Mouse (Mus musculus): ENCODE measurements around the gene Dpagt1.
"Not testable (repeated sequence)": the region's sequence is repeated elsewhere in the genome, so short reads cannot be mapped to it uniquely, and the experiment has no call there.

Dpagt1 gene

DNA sequence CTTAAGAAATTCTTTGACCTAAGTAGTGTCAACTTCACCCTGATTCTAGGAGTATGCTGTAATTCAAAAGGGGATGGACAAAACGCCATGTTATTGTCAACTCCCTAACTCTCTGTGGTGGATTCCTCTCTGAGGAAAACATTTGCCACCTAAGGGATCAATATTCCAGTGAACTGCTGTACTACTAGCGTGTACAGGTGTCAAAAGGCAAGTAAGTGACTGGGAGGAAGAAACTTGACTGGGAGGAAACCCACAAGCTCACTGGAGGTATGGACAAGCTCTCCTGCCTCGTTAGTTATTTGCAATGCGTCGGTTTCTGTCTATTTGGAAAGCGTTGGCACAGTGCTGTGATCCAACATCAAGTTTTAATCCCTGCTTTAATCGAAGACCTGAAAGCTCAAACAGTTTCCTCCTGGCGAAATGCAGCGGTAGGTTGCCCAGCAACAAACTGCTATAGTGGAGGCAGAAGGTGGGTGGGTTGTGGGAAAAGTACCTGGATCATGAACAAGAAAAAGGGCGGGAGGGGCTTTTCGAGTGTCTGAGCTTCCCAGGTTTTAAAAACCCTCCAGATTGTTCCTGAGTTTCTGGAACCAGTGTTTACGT is at the start of gene Dpagt1:
TSS of gene Dpagt1 (plus strand) at position 252 of the 603 bp plus-strand sequence.
- in situ Hi-C loops (cut with MboI, MseI), result no loop called here

- in situ Hi-C loops (cut with MboI, MseI), result no loop called here
Observed at GRCm38 (mm10) chr9:44283183-44283582, 42.6 kb upstream of the Dpagt1 start.

DNA sequence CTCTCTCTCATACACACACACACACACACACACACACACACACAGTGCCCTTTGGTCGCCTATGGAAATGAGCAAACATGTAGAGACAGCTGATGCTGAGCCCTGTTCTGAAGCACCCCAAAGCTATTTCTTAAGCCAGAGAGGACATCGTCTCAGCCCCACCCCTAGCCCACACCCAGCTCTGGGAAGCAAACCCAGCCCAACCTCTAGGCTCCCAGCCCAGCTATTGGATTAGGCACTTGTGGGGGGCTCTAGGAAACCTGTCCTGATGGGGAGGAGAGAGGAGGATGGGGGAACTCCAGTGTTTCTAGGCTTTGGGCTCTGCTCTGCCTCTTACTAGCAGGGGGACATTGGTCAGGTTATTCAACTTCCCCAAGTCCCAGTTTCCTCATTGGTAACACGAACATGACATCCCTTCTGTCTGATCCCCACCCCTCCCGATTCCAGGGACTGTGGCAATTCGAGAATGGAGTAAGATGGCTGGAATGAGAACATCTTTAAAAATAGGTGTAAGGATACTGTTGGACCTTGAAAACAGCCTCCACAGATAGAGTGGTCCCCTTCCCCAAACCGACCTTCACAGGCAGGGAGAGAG is 39.5 kb upstream of the Dpagt1 start:
- in situ Hi-C loops (cut with MboI, MseI), result no loop called here

GRCm38 (mm10) chr9:44287003-44287400 is 38.8 kb upstream of the Dpagt1 start:
- in situ Hi-C loops (cut with MboI, MseI), result no loop called here

DNA sequence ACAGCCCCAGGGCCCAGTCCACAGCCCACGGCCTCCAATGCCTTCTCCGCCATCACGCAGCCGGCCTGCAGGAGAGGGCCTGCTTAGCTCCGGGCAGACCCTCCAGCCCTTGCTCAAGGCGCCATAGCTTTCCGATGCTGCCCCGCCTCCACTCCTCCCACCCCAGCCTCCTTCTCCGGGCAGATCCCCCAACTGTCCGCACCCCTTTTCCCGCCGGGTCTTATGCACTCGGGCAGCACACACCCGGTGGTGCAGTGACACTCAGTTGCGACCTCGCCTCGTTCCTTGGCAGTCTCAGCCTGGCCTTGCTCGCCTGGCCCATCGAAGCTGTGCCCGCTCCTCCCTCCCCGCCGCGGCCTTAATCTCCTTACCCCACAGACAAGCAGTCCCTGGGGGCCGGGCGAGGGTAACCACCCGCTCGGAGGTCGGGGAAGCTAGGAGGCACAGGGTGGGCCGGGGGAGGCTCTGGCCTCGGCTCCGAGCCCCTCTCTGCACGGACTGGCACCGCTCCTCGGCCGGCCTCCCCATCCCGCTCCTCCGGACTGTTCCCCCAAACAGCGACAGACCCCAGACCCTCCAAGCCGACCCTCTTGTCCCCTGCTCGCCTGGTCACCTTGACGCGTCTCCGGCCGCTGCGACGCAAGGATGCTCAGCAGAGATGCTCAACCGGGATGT is 38.3 kb upstream of the Dpagt1 start:
- in situ Hi-C loops (cut with MboI, MseI), result no loop called here

DNA sequence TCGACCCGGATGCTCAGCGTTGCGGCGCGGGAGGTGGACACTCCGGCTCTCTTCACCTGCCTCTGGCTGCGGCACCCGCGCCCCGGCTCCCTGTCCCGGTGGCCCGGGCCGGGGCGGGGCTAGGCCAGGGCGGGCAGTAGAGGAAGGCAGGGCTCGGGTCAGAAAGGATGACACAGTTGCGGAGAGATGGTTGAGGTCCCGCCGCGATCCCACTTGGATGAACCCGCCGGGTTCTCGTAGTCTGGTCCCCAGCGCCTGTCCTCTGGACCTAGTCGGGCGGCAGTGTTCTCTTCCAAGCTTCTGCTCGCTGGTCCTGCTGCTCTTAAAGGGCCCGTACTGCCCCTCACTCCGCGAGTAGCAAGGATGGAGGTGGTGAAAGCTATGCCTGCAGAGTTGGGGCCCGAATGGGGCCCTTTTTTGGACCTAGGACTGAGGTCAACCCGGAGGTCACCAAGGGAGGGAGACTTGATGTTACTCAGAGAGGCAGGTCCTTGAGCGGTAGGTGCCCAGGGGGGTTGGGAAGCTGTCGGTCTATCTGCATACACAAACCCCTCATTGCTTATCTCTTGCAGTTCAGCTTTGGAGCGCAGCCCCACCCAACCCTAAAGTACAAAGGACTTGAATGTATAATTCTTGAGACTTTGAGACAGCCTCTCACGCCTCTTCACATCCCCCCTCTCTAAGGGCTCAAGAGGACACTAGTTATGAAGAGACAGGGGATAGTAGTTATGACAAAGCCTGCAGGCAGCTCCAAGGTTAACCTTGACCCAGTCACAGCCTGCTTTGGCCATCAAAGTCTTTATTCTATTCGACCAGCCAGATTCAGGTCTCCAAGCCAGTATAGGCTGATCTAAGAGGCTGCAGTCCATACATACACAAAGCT is 37.5 kb upstream of the Dpagt1 start, which contains the start of gene Abcg4:
TSS of gene Abcg4 (minus strand) at position 540 of the 883 bp plus-strand sequence.
- in situ Hi-C loops (cut with MboI, MseI), result no loop called here

GRCm38 (mm10) chr9:44288959-44289291 is 36.9 kb upstream of the Dpagt1 start:
- in situ Hi-C loops (cut with MboI, MseI), result no loop called here

GRCm38 (mm10) chr9:44292490-44292889 is 33.3 kb upstream of the Dpagt1 start:
- in situ Hi-C loops (cut with MboI, MseI), result no loop called here

DNA sequence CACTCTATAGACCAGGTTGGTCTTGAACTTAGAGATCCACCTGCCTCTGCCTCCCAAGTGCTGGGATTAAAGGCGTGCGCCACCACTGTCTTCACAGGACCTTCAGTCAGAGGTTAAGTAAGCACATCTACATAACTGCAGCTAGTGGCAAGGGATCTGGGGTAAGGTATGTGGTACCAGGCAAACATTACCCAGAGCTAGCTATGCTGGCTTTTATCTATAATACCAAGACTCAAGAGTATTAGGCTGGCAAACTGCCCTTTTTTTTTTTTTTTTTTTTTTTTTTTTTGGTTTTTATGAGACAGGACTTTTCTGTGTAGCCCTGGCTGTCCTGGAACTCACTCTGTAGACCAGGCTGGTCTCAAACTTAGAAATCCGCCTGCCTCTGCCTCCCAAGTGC is 25.8 kb upstream of the Dpagt1 start:
- in situ Hi-C loops (cut with MboI, MseI), result not testable (repeated sequence)

DNA sequence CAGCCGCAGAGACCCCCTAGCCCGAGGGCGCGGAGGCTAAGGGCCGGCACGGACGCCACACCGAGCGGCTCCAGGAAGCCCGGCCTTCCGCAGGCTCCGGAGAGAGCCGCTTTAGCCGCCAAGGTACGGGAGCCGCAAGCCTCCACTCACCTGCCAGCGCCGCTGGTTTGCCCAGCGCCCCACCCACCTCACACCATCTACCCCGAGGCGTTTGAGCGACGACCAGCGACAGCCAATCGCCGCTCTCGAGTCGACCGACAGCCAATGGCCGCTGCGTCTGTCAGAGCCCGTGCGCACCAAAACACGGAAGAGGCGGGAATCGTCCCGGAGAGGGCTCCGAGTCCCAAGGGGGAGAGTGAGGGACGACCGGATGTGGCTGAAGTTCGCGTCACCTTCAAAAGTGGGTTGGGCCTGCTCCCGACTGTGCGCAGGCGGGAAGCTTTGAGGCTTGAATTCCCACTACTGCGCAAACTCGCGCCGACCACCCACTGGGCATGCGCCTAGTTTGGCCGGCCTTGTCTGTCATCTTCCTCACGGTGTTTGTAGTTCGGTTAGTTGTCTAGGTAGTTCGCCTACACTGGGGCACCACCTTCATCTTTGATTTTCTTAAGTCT is 20.2 kb upstream of the Dpagt1 start, which contains the start of gene Hinfp:
TSS of gene Hinfp (minus strand) at position 206 of the 614 bp plus-strand sequence.
- in situ Hi-C loops (cut with MboI, MseI), result no loop called here

- in situ Hi-C loops (cut with MboI, MseI), result no loop called here
Observed at GRCm38 (mm10) chr9:44306532-44306931, 19.3 kb upstream of the Dpagt1 start.

GRCm38 (mm10) chr9:44307248-44307647 is 18.6 kb upstream of the Dpagt1 start:
- in situ Hi-C loops (cut with MboI, MseI), result no loop called here

- in situ Hi-C loops (cut with MboI, MseI), result no loop called here
Observed at GRCm38 (mm10) chr9:44309756-44310155, 16.1 kb upstream of the Dpagt1 start.

DNA sequence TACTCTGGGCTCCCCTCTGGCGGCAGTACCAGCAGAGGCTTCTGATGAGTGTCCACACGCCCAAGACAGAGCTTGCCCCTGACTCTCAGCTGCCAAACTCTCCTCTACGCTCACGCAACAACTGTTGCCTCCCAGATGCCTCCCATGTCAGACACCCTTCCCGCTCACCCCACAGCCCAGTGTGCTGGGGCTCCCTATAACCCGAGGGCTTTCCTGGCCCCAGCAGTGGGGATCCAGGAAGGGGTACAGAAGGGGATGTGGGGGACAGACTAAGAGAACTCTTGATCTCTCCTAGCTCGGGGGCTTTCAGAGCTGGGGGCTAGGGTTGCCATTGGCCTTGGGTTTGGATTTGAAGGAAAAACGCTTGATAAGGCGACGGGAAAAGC is 15.1 kb upstream of the Dpagt1 start:
- in situ Hi-C loops (cut with MboI, MseI), result no loop called here

GRCm38 (mm10) chr9:44311136-44312134 is 14.4 kb upstream of the Dpagt1 start:
- in situ Hi-C loops (cut with MboI, MseI), result no loop called here

DNA sequence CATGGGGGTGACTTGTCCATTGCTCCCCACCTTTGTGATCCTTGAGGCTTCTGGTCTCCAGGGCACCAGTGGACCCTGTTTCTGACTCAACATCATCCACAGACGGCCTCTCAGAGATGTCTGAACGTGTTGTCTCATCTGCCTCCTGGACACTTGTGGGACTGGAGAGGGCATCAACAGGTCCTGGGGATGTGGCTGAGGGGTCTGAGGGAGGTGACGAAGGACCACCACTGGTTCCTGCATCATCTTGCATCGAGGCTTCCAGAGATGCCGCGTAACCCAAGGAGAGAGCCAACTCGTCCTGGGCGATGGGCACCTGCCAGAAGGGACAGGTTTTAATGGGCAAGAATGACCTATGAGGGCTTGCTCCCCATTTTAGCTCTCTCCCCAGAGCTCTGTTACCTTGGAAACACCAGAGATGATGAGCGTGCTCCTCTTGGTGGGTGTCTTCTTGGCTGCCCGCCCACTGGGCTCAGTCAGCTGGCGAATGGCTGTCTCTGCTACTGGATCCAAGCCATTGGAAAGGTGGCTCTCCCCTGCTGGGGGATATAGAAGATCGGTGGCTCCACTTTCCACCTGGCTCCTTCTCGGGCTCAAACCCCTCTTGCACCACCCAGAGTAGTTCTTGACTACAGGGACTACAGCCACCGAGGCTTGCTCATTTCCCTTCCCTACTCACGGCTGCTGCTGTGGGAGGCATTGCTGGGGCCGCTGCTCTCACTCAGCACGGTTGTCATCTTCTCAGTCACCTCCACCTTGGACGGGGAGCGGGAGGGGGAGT is 12.2 kb upstream of the Dpagt1 start:
- in situ Hi-C loops (cut with MboI, MseI), result no loop called here

GRCm38 (mm10) chr9:44314257-44314547 is 11.6 kb upstream of the Dpagt1 start:
- in situ Hi-C loops (cut with MboI, MseI), result no loop called here

DNA sequence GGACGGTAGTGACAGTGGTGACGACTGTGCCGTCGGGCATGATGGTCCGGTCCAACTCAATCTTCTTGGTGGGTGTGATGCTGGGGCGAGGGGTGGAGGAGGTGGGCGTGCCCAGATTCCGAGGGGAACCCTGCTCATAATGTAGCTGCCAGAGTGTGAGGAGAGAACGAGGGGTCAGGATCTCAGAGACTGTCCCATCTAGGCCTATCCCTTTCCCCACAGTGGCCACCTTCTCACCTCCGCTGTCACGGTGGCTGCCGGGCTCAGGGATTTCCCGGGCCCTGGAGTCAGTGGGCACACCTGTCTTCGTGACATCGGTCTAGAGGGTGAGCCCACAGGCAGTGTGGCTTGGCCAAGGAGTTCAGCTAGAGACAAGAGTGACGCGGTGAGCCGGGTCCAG is 10.9 kb upstream of the Dpagt1 start:
- in situ Hi-C loops (cut with MboI, MseI), result no loop called here

- in situ Hi-C loops (cut with MboI, MseI), result no loop called here
Observed at GRCm38 (mm10) chr9:44317452-44317851, 8.4 kb upstream of the Dpagt1 start.

All from T-helper 1 cell (primary cell).